Mouse (Mus musculus): ENCODE results near the gene Pef1. TPM values are rescaled to one million over a fixed set of nuclear protein-coding genes. Genes with fewer than 3 reads are reported as not detected.

The Pef1 gene
- polyA plus RNA-seq, 1 experiment from 2014 or later: 72.3 TPM

DNA sequence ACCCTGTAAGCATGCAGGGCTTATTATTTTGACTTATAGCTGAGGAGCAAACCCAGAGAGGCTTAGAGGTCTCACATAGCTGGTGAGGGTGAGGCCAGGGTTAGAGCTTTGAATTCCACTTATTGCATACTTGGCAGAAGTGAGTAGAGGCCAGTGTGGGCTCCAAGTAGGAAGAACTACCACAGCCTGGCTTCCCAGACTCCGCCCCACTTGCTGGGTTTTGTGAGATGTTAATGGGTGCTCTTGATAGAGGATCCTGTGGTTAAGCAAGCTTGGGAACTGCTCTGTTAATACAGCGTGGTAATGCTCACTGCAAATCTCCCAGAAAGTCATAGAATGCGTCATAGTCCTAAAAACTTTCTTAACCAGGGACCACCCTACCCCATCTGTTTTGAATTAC lies 6.6 kb downstream of the Pef1 start:
- Histone ChIP-seq H3K4me3 (ENCODE audit: low read depth, low read length) (no peak overlapping the region), H3K27ac (ENCODE audit: low read depth, low read length) (no peak overlapping the region)
- WGBS: 86% methylated on average over 3 of the region's 3 CpGs

DNA sequence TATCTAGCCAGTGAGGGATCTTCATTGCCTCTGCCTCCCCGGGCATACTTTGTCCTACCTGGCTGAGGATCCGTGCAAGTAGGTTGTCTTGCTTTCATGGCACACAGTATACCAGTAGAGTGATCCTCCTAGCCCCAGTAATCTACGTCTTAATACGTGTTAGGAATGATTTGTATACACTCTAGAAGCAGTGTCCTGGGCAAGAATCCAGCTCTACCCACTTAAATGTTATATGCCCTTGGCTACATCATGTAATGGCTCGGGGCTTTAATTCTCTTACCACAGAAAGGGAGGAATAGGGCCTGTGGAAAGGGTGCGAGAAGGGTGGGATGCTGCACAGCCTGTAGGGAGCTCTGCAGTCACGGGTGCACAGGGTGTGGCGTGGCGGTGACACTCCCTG lies 7.3 kb downstream of the Pef1 start:
- no peak overlapping the region for H3K27ac ChIP-seq (ENCODE audit: low read depth, low read length)
- no peak overlapping the region for H3K9ac ChIP-seq (ENCODE audit: low read length)
- no peak overlapping the region for H3K4me2 ChIP-seq
- ATAC-seq (ENCODE audit: low FRiP score): no peak
- H3K4me1 ChIP-seq (ENCODE audit: control insufficient read depth, insufficient read depth, low read length): peaks cover 4% of the 10 kb centered on the region; the same call in 1 of the 2 replicates
- 94% methylated on average over 9 of the region's 9 CpGs for WGBS
- H3K4me3 ChIP-seq (ENCODE audit: low read depth, low read length): no peak overlapping the region
- DNase-seq (ENCODE audit: low spot score, missing footprints): no peak
- no peaks in the 10 kb centered on the region for H3K27me3 ChIP-seq (ENCODE audit: control insufficient read depth, insufficient read depth, low read length)
- no peaks in the 10 kb centered on the region for H3K36me3 ChIP-seq (ENCODE audit: control insufficient read depth, insufficient read depth, low read length)
- no peaks in the 10 kb centered on the region for H3K9me3 ChIP-seq (ENCODE audit: control insufficient read depth, low read length)

More for the DNA sequence above, 6.6 kb downstream of the Pef1 start:
- no peak overlapping the region for H3K9ac ChIP-seq (ENCODE audit: low read length)
- DNase-seq (ENCODE audit: low spot score, missing footprints): no peak
- H3K4me2 ChIP-seq: no peak overlapping the region
- no peak for ATAC-seq (ENCODE audit: low FRiP score)
- no peaks in the 10 kb centered on the region for H3K9me3 ChIP-seq (ENCODE audit: control insufficient read depth, low read length)
- H3K27me3 ChIP-seq (ENCODE audit: control insufficient read depth, insufficient read depth, low read length): no peaks in the 10 kb centered on the region
- no peaks in the 10 kb centered on the region for H3K36me3 ChIP-seq (ENCODE audit: control insufficient read depth, insufficient read depth, low read length)
- H3K4me1 ChIP-seq (ENCODE audit: control insufficient read depth, insufficient read depth, low read length): peaks cover 4% of the 10 kb centered on the region; the same call in 1 of the 2 replicates

DNA sequence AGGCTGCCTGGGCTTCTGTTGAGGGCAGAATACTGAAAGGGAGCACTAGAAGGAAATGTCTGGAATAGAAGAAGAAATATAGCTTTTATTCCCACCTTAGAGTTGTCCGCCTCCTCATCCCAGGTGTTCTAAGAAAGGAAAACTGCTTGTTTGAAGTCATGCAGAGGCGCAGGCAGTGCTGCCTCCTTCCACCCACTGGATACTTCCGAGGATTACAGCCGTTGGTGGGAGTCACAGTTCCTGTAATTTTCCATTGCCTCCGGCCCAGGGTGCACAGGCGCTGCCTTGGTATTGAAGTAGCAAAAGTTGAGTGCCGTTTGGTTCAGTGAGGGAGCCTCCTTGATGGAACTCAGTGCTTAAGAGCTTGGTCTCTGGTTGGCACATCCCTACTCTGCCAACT lies 7.7 kb downstream of the Pef1 start:
- no peak overlapping the region for H3K4me2 ChIP-seq
- 89% methylated on average over 7 of the region's 7 CpGs for WGBS
- no peaks in the 10 kb centered on the region for H3K9me3 ChIP-seq (ENCODE audit: control insufficient read depth, low read length)
- ATAC-seq (ENCODE audit: low FRiP score) (no peak), DNase-seq (ENCODE audit: low spot score, missing footprints) (no peak)
- no peak overlapping the region for H3K9ac ChIP-seq (ENCODE audit: low read length)
- peaks cover 4% of the 10 kb centered on the region; the same call in 1 of the 2 replicates for H3K4me1 ChIP-seq (ENCODE audit: control insufficient read depth, insufficient read depth, low read length)
- no peaks in the 10 kb centered on the region for H3K36me3 ChIP-seq (ENCODE audit: control insufficient read depth, insufficient read depth, low read length)
- H3K27ac ChIP-seq (ENCODE audit: low read depth, low read length): no peak overlapping the region
- no peaks in the 10 kb centered on the region for H3K27me3 ChIP-seq (ENCODE audit: control insufficient read depth, insufficient read depth, low read length)
- H3K4me3 ChIP-seq (ENCODE audit: low read depth, low read length): no peak overlapping the region

DNA sequence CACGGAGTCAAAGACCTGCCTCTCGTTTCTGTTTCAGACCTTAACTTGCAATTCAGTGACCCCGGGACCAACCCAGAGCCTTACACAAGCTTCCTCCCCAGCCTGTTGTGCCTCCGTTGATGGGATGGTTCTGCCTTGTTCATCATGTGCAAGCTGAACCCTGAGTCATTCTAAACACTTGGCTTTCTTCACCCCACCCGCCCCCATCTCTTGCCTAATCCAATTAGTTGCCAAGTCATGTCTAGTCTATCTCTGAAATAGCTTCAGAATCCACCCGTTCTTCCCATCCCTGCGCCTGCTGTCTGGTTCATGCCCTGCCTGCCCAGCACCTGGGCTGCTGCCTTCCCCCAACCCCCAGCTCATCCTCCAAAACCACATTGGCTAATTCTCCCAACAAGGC lies 9.9 kb downstream of the Pef1 start:
- H3K36me3 ChIP-seq (ENCODE audit: control insufficient read depth, insufficient read depth, low read length): no peaks in the 10 kb centered on the region
- H3K4me1 ChIP-seq (ENCODE audit: control insufficient read depth, insufficient read depth, low read length): peaks cover 4% of the 10 kb centered on the region; the same call in 1 of the 2 replicates
- no peaks in the 10 kb centered on the region for H3K9me3 ChIP-seq (ENCODE audit: control insufficient read depth, low read length)
- H3K27ac ChIP-seq (ENCODE audit: low read depth, low read length): no peak overlapping the region
- DNase-seq (ENCODE audit: low spot score, missing footprints) (no peak), ATAC-seq (ENCODE audit: low FRiP score) (no peak)
- no peak overlapping the region for H3K4me3 ChIP-seq (ENCODE audit: low read depth, low read length)
- no peak overlapping the region for H3K4me2 ChIP-seq
- WGBS: 83% methylated on average over 7 of the region's 7 CpGs
- no peaks in the 10 kb centered on the region for H3K27me3 ChIP-seq (ENCODE audit: control insufficient read depth, insufficient read depth, low read length)
- H3K9ac ChIP-seq (ENCODE audit: low read length): no peak overlapping the region

DNA sequence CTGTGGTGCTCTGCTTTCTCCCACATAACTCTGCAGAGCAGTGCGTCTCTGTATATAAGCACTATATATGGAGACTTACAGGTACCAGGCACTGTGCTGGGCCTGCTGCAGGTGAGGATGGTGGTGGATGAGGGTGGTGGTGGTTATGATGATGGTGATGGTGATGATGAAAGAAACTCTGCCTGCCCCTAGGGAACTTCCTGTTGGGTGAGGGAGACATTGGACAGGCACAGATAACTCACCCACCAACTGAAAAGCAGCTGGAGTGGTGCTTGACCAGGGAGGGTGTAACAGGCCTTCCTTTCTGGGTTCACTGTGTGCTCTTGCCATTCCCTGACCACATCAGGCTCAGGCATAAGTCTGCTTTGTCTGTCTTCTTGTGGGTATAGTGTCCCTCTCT lies 10.4 kb downstream of the Pef1 start:
- Histone ChIP-seq H3K9ac (ENCODE audit: low read length) (no peak overlapping the region), H3K4me2 (no peak overlapping the region), H3K4me3 (ENCODE audit: low read depth, low read length) (no peak overlapping the region), H3K4me1 (ENCODE audit: control insufficient read depth, insufficient read depth, low read length) (peaks cover 4% of the 10 kb centered on the region; the same call in 1 of the 2 replicates), H3K9me3 (ENCODE audit: control insufficient read depth, low read length) (no peaks in the 10 kb centered on the region), H3K27me3 (ENCODE audit: control insufficient read depth, insufficient read depth, low read length) (no peaks in the 10 kb centered on the region), H3K36me3 (ENCODE audit: control insufficient read depth, insufficient read depth, low read length) (no peaks in the 10 kb centered on the region), H3K27ac (ENCODE audit: low read depth, low read length) (no peak overlapping the region)
- ATAC-seq (ENCODE audit: low FRiP score): no peak
- no peak for DNase-seq (ENCODE audit: low spot score, missing footprints)
- WGBS: 95% methylated on average over 1 of the region's 1 CpGs

DNA sequence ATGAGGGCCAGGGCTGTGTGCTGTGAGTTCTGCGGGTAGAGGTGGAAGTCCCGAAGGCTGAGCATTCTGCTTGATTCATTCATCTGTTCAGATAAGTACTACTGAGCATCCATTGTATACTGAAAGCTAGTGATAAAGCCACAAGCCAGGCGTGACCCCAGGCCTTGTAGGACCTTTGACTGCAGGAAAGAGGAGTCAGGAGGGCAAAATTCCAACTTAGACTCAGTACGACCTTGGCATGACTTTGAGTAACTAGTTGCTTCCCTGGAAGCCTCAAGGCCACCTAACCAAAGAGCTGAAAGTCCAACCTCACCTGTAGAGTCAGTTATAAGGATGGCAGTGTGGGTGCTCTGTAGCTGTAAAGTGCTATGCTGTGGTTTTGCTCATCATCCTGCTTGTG lies 18.4 kb downstream of the Pef1 start:
- H3K36me3 ChIP-seq (ENCODE audit: control insufficient read depth, insufficient read depth, low read length): no peaks in the 10 kb centered on the region; the same call in 1 of the 2 replicates
- no peak for ATAC-seq (ENCODE audit: low FRiP score)
- no peak overlapping the region for H3K4me2 ChIP-seq
- H3K4me1 ChIP-seq (ENCODE audit: control insufficient read depth, insufficient read depth, low read length): no peaks in the 10 kb centered on the region
- no peaks in the 10 kb centered on the region for H3K9me3 ChIP-seq (ENCODE audit: control insufficient read depth, low read length)
- H3K27ac ChIP-seq (ENCODE audit: low read depth, low read length): no peak overlapping the region
- no peak overlapping the region for H3K9ac ChIP-seq (ENCODE audit: low read length)
- no peak for DNase-seq (ENCODE audit: low spot score, missing footprints)
- H3K27me3 ChIP-seq (ENCODE audit: control insufficient read depth, insufficient read depth, low read length): no peaks in the 10 kb centered on the region
- WGBS: 75% methylated on average over 4 of the region's 4 CpGs
- H3K4me3 ChIP-seq (ENCODE audit: low read depth, low read length): no peak overlapping the region

DNA sequence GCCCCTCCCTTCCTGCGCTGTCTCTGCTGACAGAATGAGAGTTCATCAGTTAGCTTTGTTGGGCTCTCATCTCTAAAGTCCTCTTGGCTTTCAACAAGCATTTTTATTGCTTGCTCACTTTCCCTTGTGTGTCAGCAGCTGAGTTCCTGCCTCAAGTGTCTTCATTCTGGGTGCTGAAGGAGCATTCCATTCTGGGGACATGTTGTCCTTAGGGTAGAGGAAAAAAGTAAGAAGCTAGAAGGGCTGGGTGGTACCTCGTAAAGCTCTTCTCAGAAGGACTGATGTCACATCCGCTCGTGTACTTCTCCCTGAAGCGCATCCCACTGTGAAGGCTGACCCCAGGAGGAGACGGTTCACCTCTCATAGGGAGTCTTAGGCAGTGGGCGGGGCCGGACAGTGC lies 19.2 kb downstream of the Pef1 start:
- no peaks in the 10 kb centered on the region; the same call in 1 of the 2 replicates for H3K36me3 ChIP-seq (ENCODE audit: control insufficient read depth, insufficient read depth, low read length)
- 68% methylated on average over 8 of the region's 8 CpGs for WGBS

DNA sequence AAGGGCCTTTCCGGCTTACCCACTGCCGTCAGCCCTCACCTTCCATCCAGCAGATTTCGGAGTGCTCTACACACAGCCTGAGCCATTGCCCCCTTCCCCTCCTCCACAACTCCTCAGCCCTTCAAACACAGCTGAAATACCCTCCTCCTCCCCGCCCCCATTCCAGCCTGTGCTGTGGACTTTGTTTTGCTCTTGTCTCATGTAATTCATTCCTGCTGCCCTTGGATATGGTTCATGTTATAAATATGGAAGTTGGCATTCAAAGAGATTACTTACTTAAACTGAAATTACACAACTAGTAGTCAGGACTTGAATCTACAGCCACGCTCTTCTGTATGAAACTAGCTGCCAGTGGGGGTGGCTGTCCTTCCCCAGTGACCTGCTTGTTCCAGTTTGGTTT lies 20.7 kb downstream of the Pef1 start:
- DNase-seq (ENCODE audit: low spot score, missing footprints) (no peak), ATAC-seq (ENCODE audit: low FRiP score) (no peak)
- WGBS: 93% methylated on average over 5 of the region's 5 CpGs
- H3K4me3 ChIP-seq (ENCODE audit: low read depth, low read length): no peak overlapping the region
- no peaks in the 10 kb centered on the region for H3K27me3 ChIP-seq (ENCODE audit: control insufficient read depth, insufficient read depth, low read length)
- no peak overlapping the region for H3K9ac ChIP-seq (ENCODE audit: low read length)
- no peaks in the 10 kb centered on the region for H3K9me3 ChIP-seq (ENCODE audit: control insufficient read depth, low read length)
- H3K36me3 ChIP-seq (ENCODE audit: control insufficient read depth, insufficient read depth, low read length): peaks cover 3% of the 10 kb centered on the region
- no peak overlapping the region for H3K4me2 ChIP-seq
- H3K27ac ChIP-seq (ENCODE audit: low read depth, low read length): no peak overlapping the region
- H3K4me1 ChIP-seq (ENCODE audit: control insufficient read depth, insufficient read depth, low read length): no peaks in the 10 kb centered on the region

More for the DNA sequence above, 19.2 kb downstream of the Pef1 start:
- DNase-seq (ENCODE audit: low spot score, missing footprints): no peak
- Histone ChIP-seq H3K4me1 (ENCODE audit: control insufficient read depth, insufficient read depth, low read length) (no peaks in the 10 kb centered on the region), H3K27me3 (ENCODE audit: control insufficient read depth, insufficient read depth, low read length) (no peaks in the 10 kb centered on the region), H3K9me3 (ENCODE audit: control insufficient read depth, low read length) (no peaks in the 10 kb centered on the region), H3K4me2 (no peak overlapping the region), H3K9ac (ENCODE audit: low read length) (no peak overlapping the region), H3K4me3 (ENCODE audit: low read depth, low read length) (no peak overlapping the region), H3K27ac (ENCODE audit: low read depth, low read length) (no peak overlapping the region)
- no peak for ATAC-seq (ENCODE audit: low FRiP score)

DNA sequence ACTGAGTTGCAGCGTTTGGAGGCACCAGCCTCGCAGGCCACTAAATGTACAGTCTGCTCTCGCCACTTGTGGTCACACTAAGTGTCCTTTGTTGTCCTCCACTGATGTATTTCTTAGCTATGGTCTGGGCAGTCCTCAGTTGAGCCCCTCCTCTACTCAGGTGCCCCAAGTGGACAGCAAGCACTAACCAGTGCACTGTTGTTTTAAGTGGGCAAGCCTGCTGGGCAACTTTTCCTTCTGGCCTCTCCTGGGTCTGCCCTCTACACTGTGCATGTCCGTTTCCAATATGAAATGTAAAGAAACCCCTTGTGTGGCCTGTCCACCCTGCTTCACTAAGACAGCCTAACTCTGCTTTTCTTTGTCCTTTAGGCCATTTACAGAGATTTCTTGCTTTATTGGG lies 21.8 kb downstream of the Pef1 start:
- H3K4me1 ChIP-seq (ENCODE audit: control insufficient read depth, insufficient read depth, low read length): no peaks in the 10 kb centered on the region
- ATAC-seq (ENCODE audit: low FRiP score) (no peak), DNase-seq (ENCODE audit: low spot score, missing footprints) (no peak)
- H3K4me3 ChIP-seq (ENCODE audit: low read depth, low read length): no peak overlapping the region
- no peak overlapping the region for H3K9ac ChIP-seq (ENCODE audit: low read length)
- no peaks in the 10 kb centered on the region for H3K27me3 ChIP-seq (ENCODE audit: control insufficient read depth, insufficient read depth, low read length)
- WGBS: 88% methylated on average over 4 of the region's 4 CpGs
- no peaks in the 10 kb centered on the region for H3K9me3 ChIP-seq (ENCODE audit: control insufficient read depth, low read length)
- no peak overlapping the region for H3K27ac ChIP-seq (ENCODE audit: low read depth, low read length)
- no peak overlapping the region for H3K4me2 ChIP-seq
- peaks cover 3% of the 10 kb centered on the region for H3K36me3 ChIP-seq (ENCODE audit: control insufficient read depth, insufficient read depth, low read length)

DNA sequence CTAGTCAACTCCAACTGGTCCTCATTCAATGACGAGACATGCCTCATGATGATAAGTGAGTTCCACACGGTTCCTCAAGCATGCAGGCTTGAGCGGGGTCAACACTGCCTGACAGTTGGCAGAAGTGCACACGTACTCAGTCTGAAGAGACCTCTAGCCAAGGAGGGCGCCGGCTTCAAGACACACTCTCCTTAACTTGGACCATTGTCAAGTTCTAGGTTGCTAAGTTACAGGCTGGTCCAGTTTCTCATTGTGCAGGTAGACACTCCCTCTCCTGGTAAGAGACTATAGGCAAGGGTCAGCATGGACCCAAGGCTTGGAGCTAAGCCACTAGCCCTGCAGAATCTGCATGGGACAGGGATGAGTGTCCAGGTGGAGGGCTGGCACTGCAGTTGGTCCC lies 22.8 kb downstream of the Pef1 start:
- WGBS: 95% methylated on average over 6 of the region's 6 CpGs
- Histone ChIP-seq H3K27me3 (ENCODE audit: control insufficient read depth, insufficient read depth, low read length) (no peaks in the 10 kb centered on the region), H3K36me3 (ENCODE audit: control insufficient read depth, insufficient read depth, low read length) (peaks cover 3% of the 10 kb centered on the region)

More for the DNA sequence above, 22.8 kb downstream of the Pef1 start:
- ATAC-seq (ENCODE audit: low FRiP score) (no peak), DNase-seq (ENCODE audit: low spot score, missing footprints) (no peak)
- no peaks in the 10 kb centered on the region for H3K4me1 ChIP-seq (ENCODE audit: control insufficient read depth, insufficient read depth, low read length)
- no peak overlapping the region for H3K4me3 ChIP-seq (ENCODE audit: low read depth, low read length)
- no peaks in the 10 kb centered on the region for H3K9me3 ChIP-seq (ENCODE audit: control insufficient read depth, low read length)
- H3K27ac ChIP-seq (ENCODE audit: low read depth, low read length): no peak overlapping the region
- no peak overlapping the region for H3K9ac ChIP-seq (ENCODE audit: low read length)
- no peak overlapping the region for H3K4me2 ChIP-seq

Data from midbrain, embryonic 11.5 days (tissue).